Comparison of ENCODE assay signal across 21 mouse cellular contexts in the genomic region with DNA sequence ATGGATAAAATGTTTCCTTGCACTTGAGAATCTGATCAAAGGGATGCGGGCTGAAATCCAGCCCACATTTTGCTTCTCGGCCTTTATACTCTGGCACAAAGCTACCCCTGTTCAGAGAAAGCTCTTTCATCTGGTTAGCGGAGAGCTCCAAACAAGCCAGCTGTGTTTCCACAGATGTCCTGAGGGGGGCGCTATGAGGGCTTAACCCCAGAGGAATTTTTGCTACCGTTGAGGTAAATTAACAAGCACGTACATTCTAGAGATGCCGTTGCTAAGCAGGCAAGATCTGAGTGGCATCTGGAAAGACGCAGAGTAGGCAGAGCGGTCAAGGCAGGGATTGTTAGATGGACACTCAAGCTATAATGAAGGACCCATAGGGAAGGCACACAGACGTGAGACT. TPM values are rescaled to one million over a fixed set of nuclear protein-coding genes. Genes with fewer than 3 reads are reported as not detected.
A peak's percentile ranks its signal among the peaks of the same experiment; 100 is the strongest.
DNase-seq lines count a peak whose midpoint lies in the region; ATAC-seq and TF ChIP-seq lines count a peak whose summit lies in the region.
"Had no signal": no experiment of that assay in that cellular context is flagged by ENCODE, and none has a peak within 500 bp of the region (broad histone marks: within the 10 kb centered on the region; RNA-seq: fewer than 3 reads in every experiment).

No protein-coding gene starts in this region.

- H3K27me3 ChIP-seq in liver, postnatal 0 days (ENCODE audit: insufficient read depth, low read length): no peaks in the 10 kb centered on the region
- H3K27me3 ChIP-seq in E14TG2a.4 (ENCODE audit: insufficient read depth, low read length): no peaks in the 10 kb centered on the region
- H3K27me3 ChIP-seq in Patski: no peaks in the 10 kb centered on the region
- H3K27me3 ChIP-seq in hindbrain, embryonic 14.5 days (ENCODE audit: control insufficient read depth, insufficient read depth, low read length): no peaks in the 10 kb centered on the region
- H3K27me3 ChIP-seq: heart, embryonic 15.5 days; hindbrain, embryonic 15.5 days had no signal

- no peak for ATAC-seq in liver, postnatal 0 days
- no peak for ATAC-seq in Patski
- no peak for ATAC-seq in hindbrain, embryonic 14.5 days (ENCODE audit: low FRiP score)
- ATAC-seq: activated CD4-positive, CD25-positive, alpha-beta regulatory T cell, adult 4 months; forebrain, embryonic 14.5 days had no signal

- 0 out of 2 replicates have a peak, but pooled peaks have one; percentile 11 for TF ChIP-seq CTCF in liver, postnatal 0 days (IDR thresholded peaks at IDR 0.05; ENCODE audit: low read depth)
- TF ChIP-seq CTCF in E14TG2a.4 (conservative IDR thresholded peaks at IDR 0.05; ENCODE audit: low read length) (peak; percentile 45), Patski (IDR thresholded peaks at IDR 0.05) (peak; percentile 30)

- H3K27ac ChIP-seq in liver, postnatal 0 days (ENCODE audit: low read depth): no peak overlapping the region
- H3K27ac ChIP-seq in hindbrain, embryonic 14.5 days: no peak overlapping the region
- H3K27ac ChIP-seq: embryonic facial prominence, embryonic 10.5 days; gastrocnemius, adult 2 months; heart, embryonic 15.5 days; hindbrain, embryonic 10.5 days; hindbrain, embryonic 15.5 days had no signal

- POLR2A ChIA-PET in Patski (lab: Charles Lee): no interaction called here

- no peak for DNase-seq in liver, postnatal 0 days
- DNase-seq in liver (no peak), Patski (ENCODE audit: low read depth, low spot score) (no peak)
- DNase-seq in testis, postnatal 10 days (ENCODE audit: low spot score): peak; percentile 63
- no peak for DNase-seq in cerebellum, postnatal 14 days
- DNase-seq in hindbrain, embryonic 14.5 days (ENCODE audit: low spot score): no peak
- DNase-seq: adrenal gland, postnatal 14 days; cerebellum, adult 18-20 months; cerebellum, adult 9-11 months; gastrocnemius, adult 2 months; gastrocnemius, postnatal 25 days; heart, postnatal 14 days had no signal

- H3K4me3 ChIP-seq in liver, postnatal 0 days (ENCODE audit: low read depth, low read length): no peak overlapping the region
- no peak overlapping the region for H3K4me3 ChIP-seq in E14TG2a.4 (replicated peaks; ENCODE audit: low read length)
- H3K4me3 ChIP-seq in hindbrain, embryonic 14.5 days (replicated peaks; ENCODE audit: low read length): no peak overlapping the region
- H3K4me3 ChIP-seq: embryonic facial prominence, embryonic 10.5 days; gastrocnemius, adult 2 months; heart, embryonic 15.5 days; hindbrain, embryonic 10.5 days; hindbrain, embryonic 15.5 days had no signal

- WGBS in liver, postnatal 0 days (ENCODE audit: insufficient replicate concordance): 79% methylated on average over 10 of the region's 10 CpGs
- WGBS in hindbrain, embryonic 14.5 days: 75% methylated on average over 10 of the region's 10 CpGs

- no peak for TF ChIP-seq EP300 in liver, postnatal 0 days (IDR thresholded peaks at IDR 0.05; ENCODE audit: low read depth)

- H3K36me3 ChIP-seq in liver, postnatal 0 days (replicated peaks; ENCODE audit: insufficient read depth, low read length): no peaks in the 10 kb centered on the region
- no peaks in the 10 kb centered on the region for H3K36me3 ChIP-seq in E14TG2a.4 (ENCODE audit: insufficient read depth, low read length)
- no peaks in the 10 kb centered on the region for H3K36me3 ChIP-seq in hindbrain, embryonic 14.5 days (replicated peaks; ENCODE audit: control insufficient read depth, insufficient read depth)
- H3K36me3 ChIP-seq: embryonic facial prominence, embryonic 10.5 days; G1E; heart, embryonic 15.5 days; hindbrain, embryonic 10.5 days; hindbrain, embryonic 15.5 days had no signal

- in situ Hi-C loops in Patski (cut with MboI; ENCODE audit: low pct_unique_long_range_greater_than_20kb): no loop called here

- H3K4me2 ChIP-seq in liver, postnatal 0 days (ENCODE audit: low read depth, low read length): no peak overlapping the region
- no peak overlapping the region for H3K4me2 ChIP-seq in hindbrain, embryonic 14.5 days (replicated peaks)
- H3K4me2 ChIP-seq: heart, embryonic 11.5 days; heart, embryonic 15.5 days; hindbrain, embryonic 15.5 days had no signal

- no peaks in the 10 kb centered on the region for H3K4me1 ChIP-seq in liver, postnatal 0 days (ENCODE audit: insufficient read depth)
- H3K4me1 ChIP-seq in E14TG2a.4 (replicated peaks; ENCODE audit: low read depth, low read length): peaks cover 4% of the 10 kb centered on the region
- H3K4me1 ChIP-seq in hindbrain, embryonic 14.5 days (replicated peaks; ENCODE audit: control insufficient read depth, insufficient read depth, low read length): no peaks in the 10 kb centered on the region
- H3K4me1 ChIP-seq: embryonic facial prominence, embryonic 10.5 days; heart, embryonic 15.5 days; hindbrain, embryonic 10.5 days; hindbrain, embryonic 15.5 days had no signal

- no peak overlapping the region for H3K9ac ChIP-seq in liver, postnatal 0 days (replicated peaks)
- no peak overlapping the region for H3K9ac ChIP-seq in hindbrain, embryonic 14.5 days
- H3K9ac ChIP-seq: heart, embryonic 15.5 days; hindbrain, embryonic 15.5 days had no signal

- no peaks in the 10 kb centered on the region for H3K9me3 ChIP-seq in liver, postnatal 0 days (ENCODE audit: low read length)
- no peaks in the 10 kb centered on the region for H3K9me3 ChIP-seq in E14TG2a.4 (ENCODE audit: low read length)
- H3K9me3 ChIP-seq in hindbrain, embryonic 14.5 days (ENCODE audit: control insufficient read depth, low read length): no peaks in the 10 kb centered on the region
- H3K9me3 ChIP-seq: embryonic facial prominence, embryonic 10.5 days; heart, embryonic 15.5 days; hindbrain, embryonic 10.5 days; hindbrain, embryonic 15.5 days had no signal

- CTCF ChIA-PET in Patski (lab: Charles Lee): interaction anchor here (1.5 kb wide), 1 partner anchor 14 kb away, joined by 4 read pairs; the partner anchor contains the start of gene Wif1

RNA-seq across cellular contexts. Expression of gene Wif1, which starts 13.7 kb away (rescaled TPM):
- polyA plus RNA-seq in liver, postnatal 0 days (2015; fragmentation: Nextera tagmentation; extraction: Ambion mirVana): 4.1 and 5.3 TPM in 2 replicates
- polyA plus RNA-seq in Patski (2021): 0.03 TPM
- 6.1 and 7.4 TPM in 2 replicates for polyA plus RNA-seq in hindbrain, embryonic 14.5 days (2014; fragmentation: Nextera tagmentation; extraction: Ambion mirVana)
- polyA plus RNA-seq: activated CD4-positive, CD25-positive, alpha-beta regulatory T cell, adult 4 months; G1E had no signal
